In genomic region chr5:33278950-33279349, GRCm38 (mm10) we compare ENCODE assay signal across 9 mouse cellular contexts. TPM values are rescaled to one million over a fixed set of nuclear protein-coding genes. Genes with fewer than 3 reads are reported as not detected.
A peak's percentile ranks its signal among the peaks of the same experiment; 100 is the strongest.
DNase-seq lines count a peak whose midpoint lies in the region; ATAC-seq and TF ChIP-seq lines count a peak whose summit lies in the region.
"Had no signal": no experiment of that assay in that cellular context is flagged by ENCODE, and none has a peak within 500 bp of the region (broad histone marks: within the 10 kb centered on the region; RNA-seq: fewer than 3 reads in every experiment).

No protein-coding gene starts in this region.

- H3K4me2 ChIP-seq in lung, embryonic 14.5 days: no peak overlapping the region
- H3K4me2 ChIP-seq: forebrain, embryonic 15.5 days had no signal

- 48% methylated on average over 5 of the region's 5 CpGs for WGBS in lung, embryonic 14.5 days

- no peaks in the 10 kb centered on the region for H3K9me3 ChIP-seq in lung, embryonic 14.5 days (ENCODE audit: low read depth, low read length)
- H3K9me3 ChIP-seq: forebrain, embryonic 15.5 days had no signal

- no peak overlapping the region for H3K27ac ChIP-seq in gastrocnemius, adult 2 months
- H3K27ac ChIP-seq in lung, embryonic 14.5 days (ENCODE audit: low read depth): no peak overlapping the region
- H3K27ac ChIP-seq: forebrain, embryonic 15.5 days had no signal

- no peaks in the 10 kb centered on the region for H3K36me3 ChIP-seq in lung, embryonic 14.5 days (ENCODE audit: insufficient read depth)
- H3K36me3 ChIP-seq: forebrain, embryonic 15.5 days had no signal

- H3K4me3 ChIP-seq in gastrocnemius, adult 2 months: no peak overlapping the region
- H3K4me3 ChIP-seq in lung, embryonic 14.5 days (ENCODE audit: low read depth, low read length): no peak overlapping the region
- H3K4me3 ChIP-seq: forebrain, embryonic 15.5 days had no signal

- peak; percentile 55 for TF ChIP-seq CTCF in gastrocnemius, adult 2 months (IDR thresholded peaks at IDR 0.05)
- TF ChIP-seq CTCF in lung, embryonic 14.5 days (IDR thresholded peaks at IDR 0.05; ENCODE audit: low read depth): peak; percentile 40

- no peak for ATAC-seq in lung, embryonic 14.5 days (ENCODE audit: insufficient read depth)
- ATAC-seq: forebrain, embryonic 15.5 days had no signal

- intact Hi-C loops in gastrocnemius, adult 2 months (cut with DNase I): loop anchor here (5.0 to 10.0 kb wide), 2 partner anchors 58 to 506 kb away; partner anchors contain the start of genes Letm1 and Maea

- no peak overlapping the region for H3K9ac ChIP-seq in lung, embryonic 14.5 days
- H3K9ac ChIP-seq: forebrain, embryonic 15.5 days had no signal

- no peaks in the 10 kb centered on the region for H3K4me1 ChIP-seq in lung, embryonic 14.5 days (ENCODE audit: insufficient read depth)

- no peaks in the 10 kb centered on the region for H3K27me3 ChIP-seq in lung, embryonic 14.5 days (ENCODE audit: insufficient read depth, low read length)
- H3K27me3 ChIP-seq: forebrain, embryonic 15.5 days had no signal

- DNase-seq in gastrocnemius, adult 2 months: no peak
- DNase-seq in gastrocnemius, postnatal 25 days: no peak
- peak; percentile 63 for DNase-seq in lung, embryonic 14.5 days
- DNase-seq in lung, postnatal 4 days: no peak
- DNase-seq in adipocyte (ENCODE audit: low spot score): peak; percentile 40
- peak; percentile 69 for DNase-seq in retina, embryonic 14.5 days (ENCODE audit: low spot score)
- no peak for DNase-seq in adrenal gland, postnatal 25 days
- no peak for DNase-seq in testis, postnatal 10 days (ENCODE audit: low spot score)

RNA-seq across cellular contexts. Expression of gene Ctbp1, which starts 4.2 kb away (rescaled TPM):
- 100 to 1,000 TPM; 223 to 241 TPM for total RNA-seq in gastrocnemius, adult 2 months (2021)
- total RNA-seq in gastrocnemius, postnatal 25 days (2021): 100 to 1,000 TPM; 188 to 210 TPM
- polyA plus RNA-seq in lung, embryonic 14.5 days (2014; fragmentation: Nextera tagmentation; extraction: Ambion mirVana): 395 and 414 TPM in 2 replicates
- total RNA-seq in adrenal gland, postnatal 25 days (2021): 222 and 223 TPM in 2 replicates

RNA-seq across cellular contexts. Expression of gene Maea, which starts 56.4 kb away (rescaled TPM):
- 10 to 100 TPM; 56.1 to 64.5 TPM for total RNA-seq in gastrocnemius, adult 2 months (2021)
- total RNA-seq in gastrocnemius, postnatal 25 days (2021): 10 to 100 TPM; 54.1 to 59.0 TPM
- polyA plus RNA-seq in lung, embryonic 14.5 days (2014; fragmentation: Nextera tagmentation; extraction: Ambion mirVana): 125 and 127 TPM in 2 replicates
- total RNA-seq in adrenal gland, postnatal 25 days (2021): 102 and 119 TPM in 2 replicates

Comparison
In these comparisons a context has a peak if more than half of its experiments do, and no peak if none do; other contexts are left out.
1. DNase-seq: peak in lung, embryonic 14.5 days (single experiment), adipocyte (single experiment) and retina, embryonic 14.5 days (single experiment); none in gastrocnemius, adult 2 months (single experiment), gastrocnemius, postnatal 25 days (single experiment), lung, postnatal 4 days (0 of 2), adrenal gland, postnatal 25 days (single experiment) and testis, postnatal 10 days (single experiment).